Mouse (Mus musculus) heart, adult 9 months (tissue): ENCODE measurements around the gene Esrrb.

Experiments
- DNase-seq, 2 experiments: peaks; one replicate each; pipeline ENCODE4 v3.0.0; 2022; ENCODE audit warnings: low spot score in 2 of 2

The Esrrb gene

DNA sequence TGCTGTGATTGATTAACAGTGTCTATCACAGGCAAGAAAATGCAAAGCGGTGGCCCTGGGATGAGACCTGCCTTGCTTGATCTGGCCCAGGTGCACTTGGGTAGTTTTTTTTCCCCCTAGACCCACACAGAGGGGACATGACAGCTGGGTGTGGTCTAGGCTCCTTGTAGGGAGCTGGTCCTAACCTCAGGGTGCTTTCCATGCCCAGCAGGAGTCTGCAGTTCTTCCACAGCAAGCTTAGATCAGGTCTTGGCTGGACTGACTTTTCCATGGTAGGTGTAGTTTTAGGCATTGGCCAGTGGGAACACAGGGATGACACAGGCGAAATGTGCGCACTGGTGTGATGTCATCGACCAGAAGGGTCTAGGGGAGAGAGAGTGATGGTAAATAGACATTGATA, 136.2 kb downstream of the Esrrb start:
- DNase-seq = no peak

DNA sequence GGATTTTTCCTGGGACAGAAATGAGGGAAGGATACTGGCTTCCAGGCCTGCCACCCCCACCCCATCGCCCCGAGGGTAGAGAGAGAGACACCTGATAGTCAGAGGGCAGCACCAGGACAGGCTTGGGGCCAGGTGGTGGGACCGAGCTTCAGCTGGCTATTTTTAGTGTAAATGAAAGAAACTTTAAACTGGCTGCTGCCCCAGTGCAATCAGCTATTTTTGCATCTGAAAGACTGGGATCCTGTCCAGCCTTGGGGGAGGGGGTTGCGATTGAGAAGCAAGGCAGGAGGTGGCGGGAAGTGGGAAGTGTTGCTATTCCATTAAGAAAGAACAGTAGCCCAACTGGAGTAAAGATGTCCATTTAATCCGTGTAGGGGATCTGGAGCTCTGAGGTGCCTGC, 137.8 kb downstream of the Esrrb start:
- DNase-seq = peak; percentile 74 to 84

- no peak for DNase-seq
Observed at GRCm38 (mm10) chr12:86501728-86502127, 140.8 kb downstream of the Esrrb start.

DNA sequence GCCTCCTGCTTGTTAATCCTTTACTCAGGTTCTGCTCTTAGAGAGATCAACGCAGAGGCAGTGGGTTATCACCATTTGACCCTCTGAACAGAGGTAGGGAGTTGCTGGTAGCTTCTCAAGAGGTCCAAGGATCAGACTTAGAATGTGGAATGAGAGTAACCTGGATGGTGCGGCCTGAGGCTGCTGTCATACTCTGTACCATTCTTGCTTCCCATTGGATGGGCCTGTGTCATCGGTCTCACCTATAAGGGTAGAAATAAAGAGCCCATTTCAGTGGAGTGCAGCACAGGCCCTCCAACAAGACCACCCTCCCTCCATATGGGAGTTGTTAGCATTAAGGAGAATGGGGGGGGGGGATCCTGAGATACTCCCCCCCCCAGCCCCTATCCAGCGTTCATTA, 143.0 kb downstream of the Esrrb start:
- DNase-seq = no peak

GRCm38 (mm10) chr12:86504321-86504720, 143.4 kb downstream of the Esrrb start:
- no peak for DNase-seq

- no peak for DNase-seq
Observed at GRCm38 (mm10) chr12:86507741-86508140, 146.8 kb downstream of the Esrrb start.

DNA sequence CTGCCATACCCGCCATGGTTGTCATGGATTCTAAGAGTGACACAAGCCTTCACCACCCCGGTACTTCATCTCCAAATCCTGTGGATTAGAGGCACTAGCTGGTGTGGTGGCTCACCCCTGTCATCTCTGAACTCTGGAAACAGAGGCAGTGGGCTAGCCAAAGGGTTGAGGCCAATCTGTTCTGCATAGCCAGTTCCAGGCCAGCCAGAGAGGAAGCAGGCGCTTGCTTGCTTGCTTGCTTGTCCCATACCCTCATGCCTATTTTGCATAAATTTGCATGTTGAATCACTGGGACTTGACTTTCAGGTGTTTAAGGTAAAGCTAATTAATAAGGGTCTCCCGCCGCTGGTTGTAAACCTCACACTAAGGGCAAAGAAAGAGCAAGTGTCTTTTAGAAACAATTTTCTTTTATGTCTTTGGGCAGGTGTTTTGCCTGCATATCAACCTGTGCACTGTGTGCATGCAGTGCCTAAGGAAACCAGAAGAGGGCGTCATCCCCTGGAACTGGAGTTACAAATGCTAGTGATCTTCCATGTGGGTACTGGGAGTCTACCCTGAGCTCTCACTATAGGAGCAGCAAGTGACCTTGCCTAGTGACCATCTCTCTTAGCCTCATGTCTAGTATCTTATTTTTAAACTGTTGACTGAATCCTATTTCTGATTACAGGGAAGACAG, 147.5 kb downstream of the Esrrb start:
- DNase-seq = no peak

GRCm38 (mm10) chr12:86509295-86510279, 148.7 kb downstream of the Esrrb start:
- no peak for DNase-seq

- DNase-seq = no peak
Observed at GRCm38 (mm10) chr12:86512335-86512734, 151.4 kb downstream of the Esrrb start.

DNA sequence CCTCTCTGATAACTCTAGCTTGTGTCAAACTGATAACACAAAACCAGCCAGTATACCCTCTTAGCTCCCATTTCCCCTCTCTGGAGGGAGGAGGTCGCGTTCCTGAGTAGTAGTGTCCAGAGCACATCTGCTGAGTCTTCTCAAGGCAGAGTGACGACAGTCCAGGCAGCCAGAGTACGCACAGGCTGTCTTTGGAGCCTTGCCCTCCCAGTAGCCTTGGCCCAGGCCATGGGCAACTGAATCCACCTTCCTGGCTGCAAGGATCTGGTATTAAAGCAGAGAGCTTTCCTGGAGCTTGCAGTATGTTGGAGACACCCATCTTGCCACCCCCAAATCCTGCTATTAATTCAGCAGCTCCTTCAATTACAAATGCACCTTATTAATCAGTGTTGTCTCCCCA, 152.7 kb downstream of the Esrrb start:
- no peak for DNase-seq

GRCm38 (mm10) chr12:86516602-86517001, 155.7 kb downstream of the Esrrb start:
- no peak for DNase-seq

DNA sequence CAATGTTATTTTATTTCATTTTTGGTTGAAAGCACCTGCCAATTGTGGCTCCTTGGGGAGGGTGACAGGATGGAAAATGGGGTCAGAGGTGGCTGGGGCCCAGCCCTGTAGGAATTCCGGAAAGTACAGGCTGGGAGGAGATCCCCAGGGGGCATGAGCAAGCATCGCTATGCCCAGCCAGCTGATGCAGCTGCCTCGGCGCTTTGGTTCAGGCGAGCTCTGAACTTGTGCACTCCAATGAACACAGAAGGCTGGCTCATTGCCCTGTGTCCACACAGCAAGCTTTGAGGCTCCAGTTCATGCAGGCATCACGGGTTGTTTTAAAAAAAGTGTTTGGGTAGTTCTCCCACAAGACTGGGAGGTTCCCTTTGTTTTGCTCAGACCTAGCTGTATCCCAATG, 156.8 kb downstream of the Esrrb start:
- no peak for DNase-seq

DNA sequence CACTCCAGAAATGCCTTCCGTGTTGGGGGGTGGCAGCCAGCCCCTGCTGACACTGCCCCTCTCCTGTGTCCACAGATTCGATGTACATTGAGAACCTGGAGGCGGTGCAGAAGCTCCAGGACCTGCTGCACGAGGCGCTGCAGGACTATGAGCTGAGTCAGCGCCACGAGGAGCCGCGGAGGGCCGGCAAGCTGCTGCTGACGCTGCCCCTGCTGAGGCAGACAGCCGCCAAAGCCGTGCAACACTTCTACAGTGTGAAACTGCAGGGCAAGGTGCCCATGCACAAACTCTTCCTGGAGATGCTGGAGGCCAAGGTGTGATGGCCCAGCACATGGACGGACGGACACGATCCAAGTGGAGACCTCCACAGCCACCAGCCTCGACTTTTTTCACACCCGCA, 157.8 kb downstream of the Esrrb start:
- DNase-seq = no peak

DNA sequence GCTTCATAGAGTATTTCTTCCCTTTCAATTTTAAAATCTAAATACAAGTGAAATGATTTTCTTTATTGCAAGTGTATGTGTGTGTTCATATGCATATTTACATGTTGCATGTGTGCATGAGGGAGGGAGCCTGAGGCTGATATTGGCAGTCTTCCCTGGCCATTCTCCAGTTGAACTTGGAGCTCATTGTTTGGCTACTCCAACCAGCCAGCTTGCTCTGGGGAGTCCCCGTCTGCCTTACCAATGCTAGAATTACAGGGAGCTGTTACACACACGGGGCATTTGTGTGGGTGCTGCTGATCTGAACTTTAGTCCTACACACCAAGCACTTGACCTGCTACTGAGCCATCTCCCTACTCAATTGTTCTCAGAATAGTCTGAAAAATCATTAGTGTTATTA, 173.4 kb downstream of the Esrrb start:
- no peak for DNase-seq

DNA sequence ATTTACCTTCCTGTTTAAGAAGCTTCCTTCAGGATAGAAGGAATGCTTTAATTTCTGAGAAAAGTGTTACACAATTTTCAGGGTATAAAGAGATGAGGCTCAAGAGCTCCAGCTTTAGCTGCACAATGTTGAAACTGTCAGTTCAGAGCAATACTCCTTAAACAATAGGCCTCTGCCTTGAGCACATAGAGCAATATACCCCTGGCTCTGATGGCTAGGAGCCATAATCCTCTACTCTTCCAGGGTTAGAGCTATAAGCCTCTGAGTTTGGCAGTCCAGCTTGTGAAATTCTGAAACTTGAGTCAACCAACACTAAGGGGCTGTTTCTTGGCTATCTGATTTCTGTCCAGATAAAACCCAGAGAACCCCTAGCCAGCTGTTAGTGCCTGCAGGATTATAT, 176.9 kb downstream of the Esrrb start:
- DNase-seq = no peak

DNA sequence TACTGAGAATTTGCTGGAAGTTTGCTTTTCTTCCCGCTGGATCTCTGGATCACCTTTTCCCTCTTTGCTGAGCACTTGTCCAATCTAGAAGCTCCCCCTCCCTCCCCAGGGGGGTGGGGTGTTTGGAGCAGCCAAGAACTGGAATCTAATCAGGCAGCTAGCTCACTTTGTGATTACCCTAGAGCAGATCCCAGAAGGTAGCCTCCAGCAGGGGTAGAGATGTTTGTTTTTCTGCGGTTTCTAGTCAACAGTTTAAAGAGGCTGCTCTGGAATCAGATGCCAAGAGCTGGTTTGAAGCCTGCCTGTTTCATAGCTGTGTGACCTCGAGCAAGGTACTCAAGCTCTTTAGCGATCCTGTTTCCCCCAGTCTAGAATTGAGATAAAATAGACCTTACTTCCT, 177.8 kb downstream of the Esrrb start:
- DNase-seq = peak in 1 of 2 experiments; percentile 26

- DNase-seq = no peak
Observed at GRCm38 (mm10) chr12:86539511-86539910, 178.6 kb downstream of the Esrrb start.

DNA sequence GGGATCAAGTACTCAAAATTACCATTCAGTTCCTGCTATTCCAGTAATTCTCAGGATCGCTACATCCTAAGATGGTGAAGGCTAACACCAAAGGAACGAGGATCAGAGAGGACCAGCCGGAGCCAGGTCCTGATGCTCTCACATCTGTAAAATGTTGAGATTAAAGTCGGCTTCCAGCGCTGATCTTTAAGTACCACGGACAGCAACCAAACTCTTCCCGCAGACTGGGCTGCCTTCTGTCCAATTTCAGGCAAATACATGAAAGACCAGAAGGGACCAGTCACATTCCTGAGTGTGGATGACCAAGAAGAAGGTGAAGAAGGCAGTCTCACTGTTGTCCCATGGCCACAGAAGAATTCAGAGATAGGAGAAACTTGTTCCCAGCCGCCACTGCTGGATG, 186.9 kb downstream of the Esrrb start:
- no peak for DNase-seq

DNA sequence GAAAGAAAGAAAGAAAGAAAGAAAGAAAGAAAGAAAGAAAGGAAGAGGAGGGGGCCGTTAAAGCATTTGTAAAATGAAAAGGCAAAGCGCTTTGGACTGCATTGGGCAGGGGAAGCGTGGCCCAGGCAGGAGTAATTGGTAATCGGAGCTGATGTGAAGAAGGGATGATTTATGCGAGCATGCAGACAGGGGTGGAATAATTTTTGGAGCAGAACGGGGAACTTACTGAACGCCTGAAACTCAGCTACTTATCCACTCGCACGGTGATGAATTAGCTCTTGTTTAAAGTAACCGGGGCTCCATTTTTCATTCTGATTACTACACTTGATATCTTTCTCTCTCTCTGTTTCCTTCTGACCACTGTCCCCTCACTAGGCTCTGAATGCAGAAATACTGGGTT, 192.1 kb downstream of the Esrrb start:
- DNase-seq = no peak

DNA sequence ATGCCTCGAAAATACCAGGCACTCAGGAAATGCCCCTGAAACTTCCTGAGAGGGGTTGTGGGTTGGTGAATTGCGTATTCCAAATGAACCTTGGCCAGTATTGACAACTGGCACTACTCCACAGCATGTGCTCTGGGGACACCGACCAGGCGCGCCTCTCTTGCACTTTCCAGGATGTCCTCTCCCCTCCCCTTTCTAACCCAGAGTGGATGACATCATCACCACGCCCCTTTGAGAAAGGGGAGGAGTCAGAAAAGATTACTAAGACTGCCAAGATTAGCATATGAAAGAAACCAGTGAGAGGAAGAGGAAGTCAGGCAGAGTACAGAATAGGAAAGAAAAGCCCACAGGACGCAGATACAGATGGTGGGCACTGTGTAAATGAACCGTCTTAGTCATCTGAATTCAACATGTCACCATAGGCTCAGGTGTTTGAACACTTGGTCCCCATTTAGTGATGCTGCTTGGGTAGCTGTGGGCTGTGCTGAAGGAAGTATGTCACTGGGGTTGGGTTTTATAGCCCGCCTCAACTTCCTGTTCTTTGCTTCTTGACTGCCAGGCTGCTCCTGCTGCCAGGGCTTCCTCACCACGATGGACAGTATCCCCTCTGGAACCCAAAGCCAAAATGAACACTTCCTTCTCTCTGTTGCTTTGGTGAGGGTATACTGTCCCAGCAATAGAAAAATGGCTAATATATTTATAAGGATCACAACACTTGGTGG, 196.0 kb downstream of the Esrrb start:
- peak; percentile 9 to 11 for DNase-seq

- DNase-seq = no peak
Observed at GRCm38 (mm10) chr12:86558889-86559288, 198.0 kb downstream of the Esrrb start.

DNA sequence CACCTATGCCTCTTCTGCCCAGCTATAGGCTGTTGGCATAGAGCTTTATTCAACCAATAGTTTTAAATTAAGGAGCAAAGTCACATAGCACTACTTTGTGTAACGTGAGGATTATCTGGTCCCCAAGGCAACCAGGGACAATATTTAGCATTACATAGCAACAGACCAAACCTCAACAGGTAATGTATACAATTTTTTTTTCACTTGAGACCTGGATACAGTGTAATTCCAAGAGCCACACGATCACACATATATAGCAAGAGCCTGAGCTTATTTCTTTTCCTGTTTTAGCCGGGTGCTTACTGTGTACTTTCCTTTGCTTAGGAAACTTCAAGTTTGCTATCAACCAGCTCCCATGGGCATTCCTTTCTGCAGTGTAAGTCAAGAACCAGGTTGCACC, 201.8 kb downstream of the Esrrb start:
- DNase-seq = no peak
